Mouse (Mus musculus) heart, postnatal 0 days (tissue): ENCODE measurements at regions not wholly inside any gene's neighbourhood (a gene's known extent, or its start where the extent isn't known, plus 50 kb on each side); places are given as distances from the start of the nearest gene placed in this dataset.

Experiments
- CTCF ChIP-seq: IDR thresholded peaks from 2 replicates; pipeline ENCODE4 v1.5.1; 2016; ENCODE audit warnings: antibody characterized with exemption, control low read depth, low read depth
- EP300 ChIP-seq: IDR thresholded peaks from 2 replicates; pipeline ENCODE4 v1.6.1; 2016; ENCODE audit warnings: antibody characterized with exemption, low read depth

- TF ChIP-seq CTCF (no peak), EP300 (no peak)
Observed at GRCm38 (mm10) chr5:148700240-148700639, 147.7 kb upstream of the Ubl3 start.
